Mouse (Mus musculus) lung, postnatal 4 days (tissue): ENCODE measurements around the gene Nudt15.
A peak's percentile ranks its signal among the peaks of the same experiment; 100 is the strongest.
"Not testable (repeated sequence)": the region's sequence is repeated elsewhere in the genome, so short reads cannot be mapped to it uniquely, and the experiment has no call there.

ENCODE experiments used
- DNase-seq, 2 experiments: peaks; one replicate each; pipeline ENCODE4 v3.0.0; 2021

Gene Nudt15

GRCm38 (mm10) chr14:73548051-73548450 is at the start of gene Nudt15:
Gene Nudt15, minus strand, starts transcription at chr14:73548242.
- no peak for DNase-seq

- no peak for DNase-seq
These were observed 44.1 kb upstream of the Nudt15 start for GRCm38 (mm10) chr14:73592166-73592565.

DNA sequence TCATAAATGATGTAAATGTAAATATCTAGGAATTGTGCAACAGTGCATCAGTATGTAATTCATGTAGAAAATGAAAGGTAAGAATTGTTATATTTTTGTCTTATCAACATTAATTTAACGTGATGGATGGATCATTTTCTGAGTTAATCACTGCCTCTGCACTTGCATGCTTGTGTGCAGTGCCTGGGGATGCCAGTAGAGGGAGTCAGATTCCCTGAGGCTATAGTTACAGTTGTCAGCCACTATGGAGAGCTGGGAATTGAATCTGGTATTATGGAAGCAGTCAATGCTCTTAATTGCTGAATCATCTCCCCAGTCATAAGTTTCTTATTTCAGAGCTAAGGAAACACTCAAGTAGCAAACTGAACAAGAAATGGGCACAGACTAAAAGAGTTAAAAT is 40.0 kb upstream of the Nudt15 start:
- DNase-seq: no peak

- no peak for DNase-seq
These were observed 28.3 kb upstream of the Nudt15 start for GRCm38 (mm10) chr14:73576336-73576735.

GRCm38 (mm10) chr14:73574053-73574452 is 26.0 kb upstream of the Nudt15 start:
- no peak for DNase-seq

- no peak for DNase-seq
These were observed 23.1 kb upstream of the Nudt15 start for GRCm38 (mm10) chr14:73571143-73571542.

DNA sequence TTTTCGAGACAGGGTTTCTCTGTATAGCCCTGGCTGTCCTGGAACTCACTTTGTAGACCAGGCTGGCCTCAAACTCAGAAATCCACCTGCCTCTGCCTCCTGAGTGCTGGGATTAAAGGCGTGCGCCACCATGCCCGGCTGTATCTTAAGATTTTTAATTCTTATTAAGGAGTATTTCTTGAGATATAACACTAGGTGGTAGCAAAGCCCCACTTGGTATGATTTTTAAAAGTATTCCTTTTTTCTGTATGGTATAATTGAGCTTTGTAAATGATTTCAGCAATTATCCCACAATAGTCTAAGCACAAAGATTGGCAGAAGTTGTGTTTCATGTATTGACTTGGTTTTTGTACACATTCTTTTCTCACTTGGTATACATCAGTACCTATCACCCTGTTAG is 21.8 kb upstream of the Nudt15 start:
- DNase-seq: not testable (repeated sequence)

DNA sequence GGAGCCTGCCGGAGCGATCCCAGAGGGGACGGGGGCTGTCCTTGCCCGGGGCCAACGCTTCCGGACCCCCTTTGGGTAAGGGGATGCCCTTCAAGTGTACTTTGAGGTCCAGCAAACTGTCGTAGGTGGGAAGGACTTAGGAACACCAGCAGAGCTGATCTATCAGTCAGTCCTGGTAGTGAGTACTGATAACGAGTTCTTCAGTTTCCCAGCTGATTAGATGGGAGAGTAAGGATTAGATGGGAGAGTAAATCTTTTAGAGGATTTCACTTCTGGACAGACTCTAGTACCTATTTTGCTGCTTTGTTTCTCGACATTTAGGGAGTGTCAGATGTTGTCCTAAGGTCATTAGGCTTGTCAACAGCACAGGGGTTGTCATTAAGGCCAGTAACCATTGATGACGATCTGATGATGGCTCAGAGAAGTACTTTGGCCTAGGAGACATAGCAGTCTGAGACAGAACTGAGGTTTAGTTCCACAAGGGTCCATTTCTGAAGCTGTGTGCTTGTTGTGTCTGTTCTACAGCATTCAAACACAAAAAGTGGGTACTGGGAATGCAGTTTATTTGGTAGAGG is 5.2 kb upstream of the Nudt15 start:
- DNase-seq: no peak

DNA sequence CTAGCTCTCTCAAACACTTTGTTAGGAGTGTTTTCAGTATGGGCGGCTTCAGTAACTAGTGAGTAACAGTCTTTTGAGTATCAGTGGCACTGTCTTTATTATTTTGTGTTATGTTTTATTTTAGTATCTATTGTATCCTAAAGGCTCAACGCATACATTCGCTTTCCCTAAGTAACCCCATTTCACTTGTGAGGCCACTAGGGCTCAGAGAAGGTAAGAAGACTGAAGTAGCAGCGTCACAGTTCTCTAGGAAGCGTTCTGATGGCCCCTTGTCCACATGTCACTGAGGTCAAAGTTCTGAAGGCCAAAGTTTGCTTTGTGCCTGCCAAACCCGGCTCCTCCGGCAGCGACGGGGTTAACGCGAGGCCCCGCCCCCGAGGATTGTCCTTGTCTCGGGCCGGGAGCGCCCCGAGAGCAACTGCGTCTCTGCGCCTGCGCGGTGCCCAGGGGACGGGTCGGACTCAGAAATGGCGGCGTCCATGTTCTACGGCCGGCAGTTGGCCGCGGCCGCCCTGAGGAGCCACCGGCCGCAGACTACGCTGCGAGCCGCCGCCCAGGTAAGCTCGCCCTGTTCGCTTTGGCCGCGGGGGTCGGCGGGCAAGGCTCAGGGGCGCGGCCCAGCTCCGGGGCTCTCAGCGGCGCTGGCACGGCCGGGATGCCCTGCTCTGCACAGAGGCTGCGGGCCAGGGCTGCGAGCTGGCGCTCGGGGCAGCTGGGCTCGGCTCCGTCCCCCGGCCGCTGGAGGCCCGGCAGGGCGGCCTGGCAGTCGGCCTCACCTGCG is 4.5 kb upstream of the Nudt15 start:
- peak; percentile 96 to 97 for DNase-seq

- DNase-seq: no peak
These were observed 3.1 kb upstream of the Nudt15 start for GRCm38 (mm10) chr14:73551164-73551563.

GRCm38 (mm10) chr14:73550732-73551131 is 2.7 kb upstream of the Nudt15 start:
- DNase-seq: no peak

DNA sequence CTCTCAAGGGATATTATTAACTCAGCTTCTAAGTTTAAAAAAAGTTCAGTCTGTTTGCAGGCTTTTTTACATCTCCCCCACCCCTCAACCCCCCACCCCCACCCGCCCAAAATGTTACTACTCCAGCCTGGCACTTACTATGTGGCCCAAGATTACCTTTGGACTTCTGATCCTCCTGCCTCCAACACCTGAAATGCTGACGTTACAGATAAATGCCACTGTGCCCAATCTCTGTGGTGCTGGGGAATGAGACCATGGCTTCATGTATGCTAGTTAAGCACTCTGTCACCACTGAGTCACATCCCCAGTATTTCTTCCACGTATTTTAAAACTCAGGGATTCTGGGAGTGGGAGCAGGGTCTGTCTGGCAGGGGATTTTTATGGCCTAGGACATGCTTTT is 2.2 kb upstream of the Nudt15 start:
- DNase-seq: no peak

DNA sequence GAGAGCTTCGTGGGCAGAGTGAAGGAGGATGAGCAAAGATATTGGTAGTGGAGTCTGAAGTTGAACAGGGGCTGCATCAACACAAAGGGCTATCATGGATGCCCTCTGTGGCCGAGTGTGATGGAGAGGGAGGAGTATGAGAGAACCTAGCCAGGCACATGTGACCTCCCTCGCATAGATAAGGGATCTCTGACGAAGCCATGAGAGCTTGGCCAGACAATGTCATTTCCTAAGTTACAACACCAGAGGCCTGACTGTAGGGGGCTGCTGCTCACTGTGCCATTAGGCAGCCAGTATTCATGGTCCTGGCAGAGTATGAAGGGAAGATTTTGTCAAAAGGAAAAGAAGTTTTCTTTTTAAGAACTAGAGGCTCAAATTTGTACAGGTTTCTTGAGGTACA is 1.0 kb downstream of the Nudt15 start:
- no peak for DNase-seq

DNA sequence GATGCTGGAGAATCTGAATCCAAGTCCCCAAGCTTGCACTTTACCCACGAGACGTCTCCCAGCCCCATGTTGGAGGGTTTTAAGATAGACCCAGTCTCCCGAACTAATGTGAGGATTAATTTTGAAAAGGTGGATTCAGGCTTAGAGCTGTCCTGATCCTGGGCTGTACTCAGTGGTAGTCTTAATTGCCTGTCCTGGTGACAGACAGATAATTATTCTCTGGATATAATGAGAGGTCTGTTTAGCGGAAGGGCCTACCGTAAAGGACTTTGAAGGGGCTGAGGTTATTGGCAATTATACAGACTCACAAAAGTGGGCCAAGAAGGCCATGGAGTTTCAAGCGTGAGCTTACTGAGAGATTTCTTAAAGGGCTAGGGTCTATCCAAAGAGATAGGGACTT is 4.3 kb downstream of the Nudt15 start:
- no peak for DNase-seq

DNA sequence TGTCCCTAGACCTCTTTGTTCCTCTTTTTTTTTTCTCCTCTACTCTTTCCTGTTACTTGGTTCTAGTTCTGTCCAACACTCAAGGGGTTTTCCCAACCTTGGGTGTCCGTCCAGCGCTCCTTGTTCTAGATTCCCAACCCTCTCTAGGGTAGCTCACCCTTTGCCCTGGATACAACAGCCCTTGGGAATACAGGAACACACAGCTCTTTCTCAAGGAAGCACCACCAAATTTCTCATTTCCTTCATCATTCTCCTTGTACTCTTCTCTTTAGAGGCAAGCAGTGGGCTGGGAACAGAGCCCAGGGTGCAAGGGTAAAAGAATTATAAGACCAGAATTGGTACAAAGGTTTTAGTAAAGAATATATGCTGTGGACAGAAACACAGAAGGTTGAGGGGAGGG is 12.4 kb downstream of the Nudt15 start:
- DNase-seq: no peak

DNA sequence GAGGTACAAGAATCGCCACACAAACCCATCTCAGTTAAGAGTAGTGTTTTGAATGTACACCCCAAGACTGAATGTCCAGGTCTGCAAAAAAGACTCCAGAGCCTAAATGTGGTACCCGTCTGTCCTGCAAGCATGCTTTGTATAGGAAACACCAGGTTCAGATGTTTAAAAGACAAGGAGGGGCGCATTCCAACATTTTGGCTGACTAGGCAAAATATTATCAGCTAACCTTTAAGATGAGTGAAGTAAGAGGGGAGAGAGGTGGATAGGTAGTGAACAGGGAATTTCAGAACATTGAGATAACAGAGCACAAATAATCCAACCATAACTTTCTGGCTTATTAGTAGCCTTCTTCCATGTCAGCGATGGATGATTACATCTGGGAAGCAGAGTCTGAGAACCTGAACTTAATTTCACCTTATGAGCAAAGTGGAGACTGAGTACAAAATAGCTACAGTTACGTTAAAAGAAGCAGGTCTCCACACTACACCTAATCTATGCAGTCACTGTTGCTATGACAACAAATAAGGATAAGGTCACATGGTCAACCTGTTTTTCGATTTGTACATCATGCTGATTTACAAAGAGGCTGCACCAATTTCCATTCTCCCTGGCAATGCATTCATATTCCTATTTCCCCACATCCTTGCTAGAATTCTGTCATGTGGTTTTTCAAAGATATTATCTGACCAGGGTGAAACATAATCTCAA is 14.1 kb downstream of the Nudt15 start:
- DNase-seq: no peak

- not testable (repeated sequence) for DNase-seq
These were observed 19.4 kb downstream of the Nudt15 start for GRCm38 (mm10) chr14:73528661-73529060.

DNA sequence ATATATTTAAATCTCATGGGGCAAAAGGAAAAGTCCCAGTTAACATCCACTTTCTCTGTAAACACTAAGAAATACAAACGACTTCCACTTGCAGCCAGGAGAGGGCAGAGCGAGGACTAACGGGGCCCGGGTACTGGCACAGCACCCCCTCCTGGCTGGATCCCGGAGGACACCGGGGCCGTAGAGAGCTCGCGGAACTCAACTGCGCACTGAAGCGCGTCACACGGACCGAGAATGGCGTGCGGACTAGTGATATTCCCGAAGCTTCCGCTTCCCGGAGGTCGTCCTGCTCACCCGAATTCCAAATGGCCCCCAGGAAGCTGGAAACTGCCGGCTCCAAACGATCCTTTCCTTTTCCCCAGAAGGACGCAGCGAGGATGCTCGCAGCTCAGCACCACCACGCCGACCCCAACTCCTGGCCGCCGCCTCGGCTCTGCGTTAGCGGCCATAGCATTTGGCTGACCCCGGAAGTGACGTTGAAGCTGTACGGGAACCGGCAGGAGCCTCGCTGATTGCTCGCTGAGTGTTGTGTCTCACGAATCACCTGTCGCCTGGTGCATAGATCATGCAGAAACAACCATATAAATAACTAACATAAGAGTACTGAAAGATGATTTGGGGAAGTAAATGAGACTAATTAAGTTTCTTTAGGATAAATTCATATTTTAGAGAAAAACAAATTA is 23.1 kb downstream of the Nudt15 start, which contains the start of gene Sucla2:
Gene Sucla2, plus strand, starts transcription at position 554 of the 683 bp plus-strand sequence.
- peak; percentile 95 for DNase-seq

DNA sequence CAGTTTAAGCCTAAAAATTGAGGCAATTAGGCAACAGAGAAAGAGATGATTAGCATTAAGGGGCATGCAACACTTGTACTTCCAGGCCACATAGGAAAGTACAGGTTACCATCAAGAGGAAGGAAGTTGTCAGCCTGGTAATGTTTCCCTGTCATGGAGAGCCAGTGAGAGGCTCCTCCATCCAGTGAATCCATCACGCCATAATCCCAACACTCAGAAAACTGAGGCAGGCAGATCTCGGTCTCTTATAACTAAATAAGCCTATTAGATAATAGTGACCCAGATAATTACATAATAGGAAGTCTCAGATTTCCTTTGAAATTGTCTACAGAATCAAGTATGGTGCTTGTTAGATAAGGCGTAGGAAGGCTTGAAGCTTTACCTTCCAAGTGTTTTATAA is 23.9 kb downstream of the Nudt15 start:
- no peak for DNase-seq

DNA sequence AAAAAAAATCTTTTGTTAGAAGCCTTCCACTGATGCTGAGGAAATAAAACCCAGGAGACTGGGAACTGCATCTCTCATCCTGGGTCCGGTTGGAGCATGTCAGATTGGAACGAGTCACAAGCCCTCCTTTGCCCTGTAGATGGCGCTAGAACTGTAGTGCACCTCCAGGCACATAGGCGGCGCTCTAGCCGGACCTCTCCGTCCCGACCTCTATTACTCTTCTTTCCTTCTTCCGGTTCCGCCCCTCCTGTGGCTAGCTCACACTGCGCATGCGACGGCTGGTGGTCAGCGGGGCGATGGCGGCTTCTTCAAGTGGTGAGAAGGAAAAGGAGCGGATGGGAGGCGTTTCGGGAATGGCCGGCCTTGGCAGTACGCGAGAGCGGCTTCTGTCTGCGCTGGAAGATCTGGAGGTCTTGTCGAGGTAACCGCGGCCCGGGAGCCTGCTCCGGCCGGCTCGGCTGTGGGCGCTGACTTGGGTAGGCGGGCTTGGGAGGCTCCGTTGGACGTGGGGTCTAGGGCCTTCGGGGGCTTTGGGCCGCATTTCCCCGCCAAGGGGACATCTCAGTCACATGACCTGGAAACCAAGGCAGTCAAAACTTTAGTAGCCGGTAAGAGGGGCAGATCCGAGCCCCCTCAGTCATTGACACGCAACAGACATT is 38.1 kb downstream of the Nudt15 start, which contains the start of gene Med4:
Gene Med4, plus strand, starts transcription at position 261 of the 659 bp plus-strand sequence.
- peak; percentile 95 to 96 for DNase-seq

- no peak for DNase-seq
These were observed 39.2 kb downstream of the Nudt15 start for GRCm38 (mm10) chr14:73508630-73509395.
